Mouse (Mus musculus): Measurements from ENCODE around the gene Gnmt.
"Not testable (repeated sequence)": the region's sequence is repeated elsewhere in the genome, so short reads cannot be mapped to it uniquely, and the experiment has no call there.

The Gnmt gene

DNA sequence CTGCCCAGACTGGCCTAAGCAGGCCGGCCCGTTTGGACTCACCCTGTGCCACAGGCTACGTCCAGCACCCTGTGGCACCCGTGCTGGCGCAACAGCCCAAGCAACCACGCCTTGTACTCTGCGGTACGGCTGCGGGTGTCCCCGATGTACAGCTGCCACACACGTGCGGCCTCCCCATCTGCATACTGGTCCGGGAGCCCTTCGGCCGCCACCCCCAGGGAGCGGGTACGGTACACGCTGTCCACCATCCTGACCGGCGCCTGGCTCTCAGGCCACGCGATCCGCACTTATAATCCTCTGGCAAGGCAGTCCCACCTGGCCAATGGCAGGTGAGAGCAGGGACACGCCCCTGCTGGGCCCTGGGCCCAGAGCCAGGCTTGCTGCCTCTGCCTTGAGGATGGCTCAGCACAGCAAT, at the start of gene Gnmt:
TSS of gene Gnmt (minus strand) at position 265 of the 415 bp plus-strand sequence.
- DNase-seq (ENCODE audit: low spot score): no peak

DNA sequence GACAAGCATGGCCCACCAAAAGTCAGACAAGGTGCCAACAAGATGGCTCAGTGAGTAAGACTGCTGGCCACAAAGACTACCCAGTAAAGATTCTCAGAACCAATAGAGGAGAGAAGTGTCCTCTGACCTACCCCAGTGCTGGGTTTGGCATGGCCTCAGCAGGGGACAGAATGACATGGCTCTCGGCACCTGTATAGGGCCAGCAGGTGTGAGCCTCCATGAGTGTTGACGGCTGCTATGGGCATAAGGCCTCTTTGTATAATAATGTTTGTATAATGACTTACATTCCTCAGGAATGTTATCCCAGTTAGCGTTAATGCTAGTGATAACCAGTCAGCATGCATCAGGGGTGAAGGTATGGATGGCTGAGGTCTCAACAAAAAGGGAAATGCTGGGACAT, 47.1 kb upstream of the Gnmt start:
- DNase-seq (ENCODE audit: low spot score): no peak

DNA sequence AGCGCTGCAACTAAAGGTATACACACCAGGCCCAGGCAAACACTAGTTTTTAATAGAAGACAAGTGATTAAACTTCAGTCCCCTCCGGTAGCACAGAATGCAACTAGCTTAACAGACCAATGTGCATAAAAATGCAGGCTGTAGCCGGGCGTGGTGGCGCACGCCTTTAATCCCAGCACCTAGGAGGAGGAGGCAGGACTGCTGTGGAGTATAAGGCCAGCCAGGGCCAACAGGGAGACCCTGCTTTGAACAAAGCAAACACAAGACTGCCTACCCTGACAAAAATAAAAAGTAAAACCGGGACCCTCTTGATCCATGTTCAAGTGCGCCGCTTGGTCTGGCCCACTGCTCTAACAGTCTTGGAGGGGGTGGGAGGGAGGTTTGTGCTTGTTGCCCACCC, 46.1 kb upstream of the Gnmt start:
- no peak for DNase-seq (ENCODE audit: low spot score)

- no peak for DNase-seq (ENCODE audit: low spot score)
Measured at GRCm38 (mm10) chr17:46774131-46774472, 45.1 kb upstream of the Gnmt start.

GRCm38 (mm10) chr17:46773278-46774130, 44.5 kb upstream of the Gnmt start:
- peak; percentile 51 for DNase-seq (ENCODE audit: low spot score)

GRCm38 (mm10) chr17:46772404-46773277, 43.7 kb upstream of the Gnmt start, which contains the start of gene 2310039H08Rik:
TSS of gene 2310039H08Rik (plus strand) at chr17:46772635.
- DNase-seq (ENCODE audit: low spot score): peak; percentile 76

- DNase-seq (ENCODE audit: low spot score): no peak
Measured at GRCm38 (mm10) chr17:46772038-46772403, 43.1 kb upstream of the Gnmt start.

- DNase-seq (ENCODE audit: low spot score): no peak
Measured at GRCm38 (mm10) chr17:46771616-46772015, 42.6 kb upstream of the Gnmt start.

GRCm38 (mm10) chr17:46771025-46771424, 42.1 kb upstream of the Gnmt start:
- no peak for DNase-seq (ENCODE audit: low spot score)

- DNase-seq (ENCODE audit: low spot score): no peak
Measured at GRCm38 (mm10) chr17:46770546-46770945, 41.6 kb upstream of the Gnmt start.

GRCm38 (mm10) chr17:46767868-46768267, 38.9 kb upstream of the Gnmt start:
- DNase-seq (ENCODE audit: low spot score): no peak

GRCm38 (mm10) chr17:46764916-46765315, 35.9 kb upstream of the Gnmt start:
- not testable (repeated sequence) for DNase-seq (ENCODE audit: low spot score)

DNA sequence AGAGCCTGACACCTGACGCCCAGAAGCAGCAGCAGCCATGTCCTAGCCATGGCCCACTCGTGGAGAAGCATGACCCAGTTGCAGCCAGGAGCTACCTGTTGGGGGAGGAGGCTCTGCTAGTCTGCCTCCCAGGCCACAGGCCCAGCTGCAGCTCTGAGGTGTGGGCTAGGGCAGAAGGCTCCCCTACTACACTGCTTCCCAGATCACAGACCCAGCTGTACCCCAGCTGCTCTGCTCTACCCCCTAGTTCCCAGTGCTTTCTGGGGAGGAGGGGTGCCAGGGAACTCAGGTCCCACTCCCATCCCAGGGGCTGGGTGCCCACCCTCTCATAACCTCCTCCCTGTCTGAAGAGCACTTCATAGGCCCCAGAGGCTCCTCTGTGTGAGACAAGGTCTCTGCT, 34.6 kb upstream of the Gnmt start, which contains the start of gene Ptcra:
TSS of gene Ptcra (minus strand) at position 169 of the 400 bp plus-strand sequence.
- no peak for DNase-seq (ENCODE audit: low spot score)

- DNase-seq (ENCODE audit: low spot score): no peak
Measured at GRCm38 (mm10) chr17:46758753-46759152, 29.8 kb upstream of the Gnmt start.

GRCm38 (mm10) chr17:46751794-46752556, 23.0 kb upstream of the Gnmt start, which contains the start of gene Cnpy3:
TSS of gene Cnpy3 (minus strand) at chr17:46752214.
- peak; percentile 94 for DNase-seq (ENCODE audit: low spot score)

DNA sequence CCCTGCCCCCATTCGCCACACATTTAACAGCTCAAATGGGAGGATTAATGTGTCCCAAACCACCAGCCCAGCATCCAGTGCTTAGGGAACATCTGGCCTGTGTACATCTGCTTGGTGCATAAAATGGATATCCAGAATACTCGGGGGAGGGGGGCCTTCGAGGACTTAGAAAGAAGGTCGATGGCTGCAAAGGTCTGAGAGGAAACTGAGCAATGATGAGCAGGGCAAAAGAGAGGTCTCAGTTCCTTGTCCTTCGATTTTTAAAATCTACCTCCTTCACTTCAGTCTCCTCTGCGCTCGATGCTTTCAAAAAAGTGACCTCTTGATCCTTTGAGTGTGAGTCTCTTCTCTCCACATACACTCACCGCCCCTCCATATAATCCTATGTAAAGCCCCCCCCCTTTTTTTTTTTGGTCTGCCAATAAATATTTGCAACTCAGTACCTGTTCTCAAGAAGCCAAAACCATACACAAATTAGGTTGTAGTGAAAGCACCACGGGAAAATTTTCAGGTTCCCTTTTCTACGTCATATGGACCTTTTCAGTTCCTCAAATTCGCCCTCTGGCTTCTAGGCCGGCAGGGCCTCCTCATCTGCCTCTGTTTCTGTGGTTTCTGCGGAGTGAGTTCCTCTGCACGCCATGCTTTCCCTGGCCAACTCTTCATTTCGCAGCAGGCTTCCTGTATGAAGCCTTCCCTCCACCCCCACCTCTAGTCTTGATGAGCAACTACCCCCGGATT, 22.3 kb upstream of the Gnmt start:
- no peak for DNase-seq (ENCODE audit: low spot score)

DNA sequence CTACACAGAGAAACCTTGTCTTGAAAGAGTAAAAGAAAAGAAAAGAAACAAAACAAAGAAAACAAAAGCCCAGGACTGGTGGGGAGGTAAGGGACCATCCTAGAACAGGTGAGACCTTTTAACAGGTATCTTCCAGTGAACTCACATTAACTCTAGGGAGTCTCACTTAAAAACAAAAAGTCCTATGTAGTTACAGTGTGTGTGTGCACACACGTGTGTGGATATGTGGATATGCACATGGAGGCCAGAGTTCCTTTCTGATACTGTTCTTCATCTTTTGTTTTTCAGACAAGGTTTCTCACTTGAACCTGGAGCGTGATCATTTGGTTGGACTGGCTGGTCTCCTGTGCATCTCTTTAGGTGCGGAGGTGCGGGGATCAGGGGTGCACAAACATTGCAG, 21.6 kb upstream of the Gnmt start:
- DNase-seq (ENCODE audit: low spot score): no peak

DNA sequence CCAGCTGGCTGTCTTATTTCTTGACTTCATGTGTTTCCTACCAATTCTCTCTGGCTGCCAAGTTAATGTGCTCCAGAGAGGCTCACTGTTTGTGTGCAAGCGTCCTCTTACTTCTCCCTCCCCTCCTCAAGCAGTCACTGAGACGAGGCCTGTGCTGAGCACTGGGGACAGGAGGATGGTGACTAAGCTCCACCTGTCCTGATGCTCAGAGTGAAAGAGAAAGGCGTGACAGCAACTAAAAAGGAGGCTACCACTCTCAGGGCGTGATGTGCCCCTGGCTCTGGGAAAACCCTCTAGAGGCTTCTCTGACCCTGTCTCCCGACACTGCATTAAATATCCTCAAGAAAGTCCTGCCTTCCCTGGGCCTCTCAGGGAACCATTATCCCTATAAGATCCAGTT, 20.3 kb upstream of the Gnmt start:
- no peak for DNase-seq (ENCODE audit: low spot score)

GRCm38 (mm10) chr17:46747806-46748205, 18.8 kb upstream of the Gnmt start:
- DNase-seq (ENCODE audit: low spot score): no peak

DNA sequence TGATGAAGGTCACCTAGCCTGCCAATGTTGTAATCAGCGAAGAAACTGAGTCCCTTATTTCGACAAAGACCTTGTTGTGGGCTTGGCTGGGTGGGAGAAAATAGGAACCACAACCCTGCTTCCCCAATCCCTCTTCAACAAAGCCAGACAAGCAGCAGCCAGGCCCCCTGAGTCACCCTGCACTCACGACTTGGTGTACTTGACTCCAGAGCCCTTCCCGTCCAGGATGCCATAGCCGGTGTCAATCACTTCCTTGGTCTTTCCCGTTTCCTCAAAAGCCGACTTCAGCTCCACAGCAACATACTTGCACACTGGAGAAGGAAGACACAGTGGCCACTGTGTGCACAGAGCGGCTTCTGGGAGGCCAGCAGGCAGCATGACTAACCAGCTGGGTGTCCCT, 18.3 kb upstream of the Gnmt start:
- DNase-seq (ENCODE audit: low spot score): no peak

DNA sequence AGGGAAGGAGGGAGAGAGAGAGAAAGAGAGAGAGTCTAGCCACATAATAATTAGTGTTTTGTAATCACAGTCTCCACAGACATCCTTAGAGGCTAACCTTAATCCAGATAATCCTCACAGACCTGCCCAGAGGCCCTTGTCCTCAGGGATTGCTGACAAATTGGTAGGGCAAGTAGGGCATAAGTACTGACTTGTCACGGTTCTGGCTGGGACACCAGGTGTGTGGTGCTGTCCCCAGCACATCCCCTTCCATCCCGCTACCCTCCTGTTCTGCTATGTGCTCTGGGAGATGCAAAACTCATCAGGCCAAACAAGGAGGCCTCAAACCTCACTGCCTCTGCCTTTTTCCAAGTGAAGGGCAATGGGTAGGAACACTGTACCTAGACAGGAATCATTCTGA, 16.5 kb upstream of the Gnmt start:
- DNase-seq (ENCODE audit: low spot score): no peak

All from c-Kit-positive CD71-positive TER-119-positive erythroid progenitor cells, embryonic 14.5 days (primary cell).